Mouse (Mus musculus) gastrocnemius, adult 18-20 months (tissue): ENCODE measurements around the gene Cend1. TPM values are rescaled to one million over a fixed set of nuclear protein-coding genes. Genes with fewer than 3 reads are reported as not detected.
A peak's percentile ranks its signal among the peaks of the same experiment; 100 is the strongest.
"Not testable (repeated sequence)": the region's sequence is repeated elsewhere in the genome, so short reads cannot be mapped to it uniquely, and the experiment has no call there.

Experiments used
- DNase-seq: peaks from one replicate; pipeline ENCODE4 v3.0.0; 2021; ENCODE audit warnings: low spot score
- total RNA-seq, 2 experiments: library from RNA; stranded (reverse); gene quantifications; 2 replicates each; pipeline ENCODE4 v1.2.3; 2021

The Cend1 gene
- total RNA-seq, 2 experiments from 2014 or later, result 0.39 to 0.47 TPM

- no peak for DNase-seq
Observed at GRCm38 (mm10) chr7:141465388-141466044, 36.2 kb upstream of the Cend1 start.

DNA sequence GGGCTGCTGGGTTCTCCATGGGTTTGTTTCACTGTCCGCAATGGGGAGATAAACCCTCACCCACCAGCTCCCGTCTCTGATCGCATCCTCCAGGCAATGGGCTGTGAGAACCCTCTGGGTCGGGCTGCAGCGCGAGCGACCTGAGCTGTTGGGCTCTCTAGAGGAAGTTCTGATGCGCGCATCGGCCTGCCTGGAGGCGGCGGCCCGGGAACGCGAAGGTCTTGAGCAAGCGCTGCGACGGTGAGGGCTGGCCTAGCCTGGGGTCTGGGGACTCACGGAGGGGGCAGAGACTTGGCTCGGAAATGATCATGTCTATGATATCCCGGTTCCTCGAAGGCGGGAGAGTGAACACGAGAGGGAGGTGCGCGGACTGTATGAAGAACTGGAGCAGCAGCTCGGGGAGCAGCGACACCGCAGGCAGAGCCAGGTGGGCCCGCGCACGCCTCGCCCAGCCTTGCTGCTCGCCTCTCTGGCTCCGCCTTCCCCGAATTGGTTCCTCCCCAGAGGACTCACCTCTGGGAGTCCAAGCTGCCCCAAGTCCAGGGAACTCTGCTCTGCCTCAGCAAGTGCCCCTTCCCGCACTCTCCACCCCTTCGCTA is 35.4 kb upstream of the Cend1 start:
- DNase-seq, result no peak

- DNase-seq, result peak; percentile 48
Observed at GRCm38 (mm10) chr7:141463824-141464602, 34.7 kb upstream of the Cend1 start.

- DNase-seq, result peak; percentile 43
Observed at GRCm38 (mm10) chr7:141462333-141462821, 33.1 kb upstream of the Cend1 start.

GRCm38 (mm10) chr7:141461521-141462332 is 32.4 kb upstream of the Cend1 start:
- DNase-seq, result no peak

GRCm38 (mm10) chr7:141460391-141461113 is 31.3 kb upstream of the Cend1 start, which contains the start of gene Cracr2b:
Gene Cracr2b (plus strand): TSS chr7:141461094.
- peak; percentile 57 for DNase-seq

DNA sequence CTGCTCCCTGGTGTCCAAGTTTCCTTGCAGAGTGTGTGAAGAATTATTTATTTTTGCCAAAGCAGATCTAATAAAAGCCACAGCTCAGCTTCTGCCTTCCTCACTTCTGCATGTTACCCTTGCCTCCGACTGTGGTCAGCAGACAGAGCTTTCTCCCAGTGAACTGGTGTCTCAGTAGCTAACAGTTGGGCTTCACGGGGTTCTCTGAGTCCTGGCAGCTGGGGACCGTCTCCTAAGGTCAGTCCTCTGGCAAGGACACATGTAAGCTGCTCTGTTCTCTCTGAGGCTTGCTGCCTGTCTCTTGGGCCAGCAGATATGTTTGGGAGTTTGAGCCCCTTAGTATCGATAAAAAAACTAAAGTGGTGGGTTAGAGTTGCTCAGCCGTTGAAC is 30.7 kb upstream of the Cend1 start:
- DNase-seq, result peak; percentile 51

GRCm38 (mm10) chr7:141459301-141459711 is 30.0 kb upstream of the Cend1 start:
- DNase-seq, result peak; percentile 31

DNA sequence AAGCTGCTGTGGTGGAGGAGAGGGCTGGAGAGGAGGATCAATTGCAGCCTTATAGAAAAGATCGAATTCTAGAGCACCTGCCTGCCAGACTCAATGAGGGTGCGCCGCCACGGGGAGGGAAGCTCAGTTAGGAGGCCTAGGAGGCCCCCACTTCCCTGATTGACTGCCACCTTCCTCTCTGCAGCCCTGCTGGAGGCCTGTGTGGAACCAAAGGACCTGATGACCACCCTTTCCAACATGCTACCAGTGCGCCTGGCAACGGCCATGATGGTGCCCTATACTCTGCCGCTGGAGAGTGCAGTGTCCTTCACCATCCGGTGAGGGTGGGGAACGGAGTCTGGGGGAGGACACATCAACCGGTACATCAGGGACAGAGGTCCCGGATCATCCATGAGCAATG is 29.4 kb upstream of the Cend1 start:
- DNase-seq, result no peak

- DNase-seq, result no peak
Observed at GRCm38 (mm10) chr7:141457986-141458660, 28.8 kb upstream of the Cend1 start.

- DNase-seq, result no peak
Observed at GRCm38 (mm10) chr7:141457236-141457635, 27.9 kb upstream of the Cend1 start.

- peak; percentile 63 for DNase-seq
Observed at GRCm38 (mm10) chr7:141456739-141457138, 27.4 kb upstream of the Cend1 start.

- peak; percentile 90 for DNase-seq
Observed at GRCm38 (mm10) chr7:141455610-141456314, 26.5 kb upstream of the Cend1 start.

DNA sequence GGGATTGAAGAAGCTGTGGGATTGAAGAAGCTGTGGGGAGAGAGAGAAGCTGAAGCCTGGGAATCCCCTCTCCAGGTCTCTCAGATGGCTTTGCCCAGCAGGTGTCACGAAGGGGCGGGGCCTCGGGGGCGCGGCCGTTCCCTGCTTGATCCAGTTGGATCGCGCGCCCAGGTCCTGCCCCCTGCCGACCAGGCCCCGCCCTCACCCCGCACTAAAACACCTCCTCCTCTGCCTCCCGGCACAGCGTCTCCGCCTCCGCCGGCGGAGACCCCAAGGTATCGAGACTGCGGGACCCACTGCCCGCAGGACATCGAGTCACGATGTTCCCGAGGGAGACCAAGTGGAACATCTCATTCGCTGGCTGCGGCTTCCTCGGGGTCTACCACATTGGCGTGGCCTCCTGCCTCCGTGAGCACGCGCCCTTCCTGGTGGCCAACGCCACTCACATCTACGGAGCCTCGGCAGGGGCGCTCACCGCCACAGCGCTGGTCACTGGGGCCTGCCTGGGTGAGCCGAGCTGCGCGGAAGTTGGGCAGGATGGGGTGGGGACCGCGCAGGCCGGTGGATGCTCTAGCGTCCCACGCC is 25.8 kb upstream of the Cend1 start, which contains the start of gene Pnpla2:
Gene Pnpla2 (plus strand): TSS at position 232 of the 585 bp plus-strand sequence.
- peak; percentile 96 for DNase-seq

DNA sequence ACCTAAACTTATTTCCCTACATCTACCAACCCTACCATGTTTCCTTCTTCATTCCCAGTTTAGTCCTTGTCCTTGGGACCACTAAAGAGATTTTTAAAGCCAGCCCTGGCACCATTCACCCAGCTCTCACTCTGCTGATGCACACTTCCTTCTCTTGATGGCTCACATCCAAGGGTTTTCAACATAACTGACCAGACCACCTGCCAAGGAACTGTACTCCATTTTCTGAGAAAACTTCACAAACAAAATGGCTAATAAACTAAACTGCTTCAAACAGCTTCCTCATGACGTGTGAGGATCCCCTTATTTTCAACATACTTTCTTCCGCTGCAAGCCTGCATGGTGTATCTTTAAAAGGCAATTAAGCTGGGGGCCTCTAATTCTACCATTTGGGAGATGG is 24.3 kb upstream of the Cend1 start:
- no peak for DNase-seq

DNA sequence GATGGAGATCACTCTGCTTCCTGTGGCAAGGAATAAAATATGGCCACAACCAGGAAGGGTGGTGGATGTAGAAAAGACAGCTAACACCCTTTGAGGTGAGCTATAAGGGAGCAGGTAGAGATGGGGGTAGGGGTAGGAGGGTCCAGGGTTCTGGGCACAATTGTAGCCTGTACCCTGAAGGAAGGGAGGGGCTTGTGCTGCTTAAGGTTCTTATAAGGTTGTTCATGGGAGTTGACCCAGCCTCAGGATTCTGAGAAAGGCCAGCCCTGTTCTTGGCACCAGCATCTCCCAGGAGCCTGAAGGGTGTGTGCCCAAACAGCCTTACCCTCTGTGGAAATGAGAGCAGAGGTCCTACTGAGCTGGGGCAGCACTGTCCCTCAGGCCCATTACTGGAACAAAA is 22.6 kb upstream of the Cend1 start:
- no peak for DNase-seq

DNA sequence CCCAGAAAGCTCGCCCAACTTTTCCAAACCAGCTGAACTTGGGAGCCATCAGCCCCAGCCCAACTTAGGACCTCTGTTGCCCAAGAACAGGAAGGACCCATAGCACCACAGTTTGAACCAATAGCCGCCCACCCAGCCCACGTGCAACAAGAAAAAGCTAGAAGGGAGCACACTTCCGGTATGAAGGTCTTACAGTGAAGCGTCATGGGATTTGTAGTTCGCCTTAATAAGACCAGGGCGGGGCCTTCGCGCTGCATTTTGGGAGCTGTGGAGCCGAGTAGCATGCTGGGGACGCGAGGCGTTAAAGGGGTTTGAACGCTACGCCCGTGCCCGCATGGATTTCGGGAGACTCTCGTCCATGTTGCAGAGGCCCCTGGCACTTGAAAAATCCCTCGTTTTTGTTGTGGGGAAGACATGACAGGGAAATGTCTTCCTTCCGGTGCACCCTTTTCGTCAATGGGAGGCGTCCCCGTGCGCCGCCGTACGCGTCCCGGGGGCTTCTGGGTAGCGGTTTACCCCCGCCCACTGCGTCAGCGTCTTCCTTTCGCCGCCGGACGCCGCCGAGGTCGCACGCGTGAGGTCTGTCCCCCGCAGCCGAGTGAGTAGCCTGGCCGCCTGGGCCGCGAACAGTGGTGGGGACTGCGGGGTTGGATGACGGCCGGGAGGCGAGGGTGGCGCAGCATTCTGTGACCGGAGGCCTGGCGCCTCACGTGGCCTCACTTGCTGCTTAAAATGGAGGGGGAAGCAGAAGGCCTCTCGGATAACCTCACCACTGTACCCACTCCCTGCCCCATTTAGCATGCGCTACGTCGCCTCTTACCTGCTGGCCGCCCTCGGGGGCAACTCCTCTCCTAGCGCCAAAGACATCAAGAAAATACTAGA is 18.1 kb upstream of the Cend1 start, which contains the start of gene Rplp2:
Gene Rplp2 (plus strand): TSS at position 261 of the 882 bp plus-strand sequence.
- DNase-seq, result peak; percentile 94

DNA sequence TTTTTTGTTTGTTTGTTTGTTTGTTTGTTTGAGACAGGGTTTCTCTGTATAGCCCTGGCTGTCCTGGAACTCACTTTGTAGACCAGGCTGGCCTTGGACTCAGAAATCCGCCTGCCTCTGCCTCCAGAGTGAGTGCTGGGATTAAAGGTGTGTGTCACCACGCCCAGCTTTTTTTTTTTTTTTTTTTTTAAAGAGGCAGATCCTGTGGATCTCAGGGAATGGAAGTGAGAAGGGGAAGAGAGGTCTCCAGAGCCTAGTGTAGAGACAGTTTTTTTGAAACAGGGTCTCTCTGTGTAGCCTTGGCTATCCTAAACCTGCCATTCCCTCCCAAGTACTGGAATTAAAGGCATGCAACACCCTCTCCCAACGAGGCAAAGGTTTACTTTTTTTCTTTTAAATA is 17.1 kb upstream of the Cend1 start:
- not testable (repeated sequence) for DNase-seq
